Mouse (Mus musculus) heart, adult 2 months (tissue): ENCODE measurements around the gene Ruvbl2. TPM values are rescaled to one million over a fixed set of nuclear protein-coding genes. Genes with fewer than 3 reads are reported as not detected.
A peak's percentile ranks its signal among the peaks of the same experiment; 100 is the strongest.
"Not testable (repeated sequence)": the region's sequence is repeated elsewhere in the genome, so short reads cannot be mapped to it uniquely, and the experiment has no call there.

ENCODE experiments used
- DNase-seq, 2 experiments: peaks; one replicate each; pipeline ENCODE4 v3.0.0; 2021
- H3K27ac ChIP-seq: fragments of 200-600 bp; 2 replicates; pipeline ENCODE4 v1.8.1; 2022
- H3K27me3 ChIP-seq: fragments of 200-500 bp; 2 replicates; pipeline ENCODE4 v1.6.1; 2012; ENCODE audit warnings: mild to moderate bottlenecking, low read length, inconsistent platforms, mixed read lengths; ENCODE audit not compliant: control insufficient read depth, insufficient read depth
- H3K36me3 ChIP-seq: fragments of 200-500 bp; 2 replicates; pipeline ENCODE4 v1.6.1; 2012; ENCODE audit warnings: low read length, inconsistent platforms; ENCODE audit not compliant: control insufficient read depth, insufficient read depth
- H3K4me1 ChIP-seq: fragments of 200-500 bp; 2 replicates; pipeline ENCODE4 v1.6.1; 2011; ENCODE audit warnings: low read length; ENCODE audit not compliant: control insufficient read depth, insufficient read depth
- H3K4me3 ChIP-seq: fragments of 200-600 bp; 2 replicates; pipeline ENCODE4 v1.8.1; 2022
- H3K79me2 ChIP-seq: fragments of 200-500 bp; replicated peaks from 2 replicates; pipeline ENCODE4 v1.6.1; 2012; ENCODE audit warnings: mild to moderate bottlenecking, inconsistent platforms, low read length, moderate library complexity, mixed read lengths; ENCODE audit not compliant: control insufficient read depth, insufficient read depth
- H3K9ac ChIP-seq: fragments of 200-500 bp; 2 replicates; pipeline ENCODE4 v1.6.1; 2012; ENCODE audit warnings: low read depth, mild to moderate bottlenecking, control low read depth, inconsistent platforms, low read length, mixed read lengths
- CTCF ChIP-seq: fragments of 200-600 bp; IDR thresholded peaks from 2 replicates; pipeline ENCODE4 v1.8.1; 2022; ENCODE audit warnings: antibody characterized with exemption, mild to moderate bottlenecking, moderate library complexity
- EP300 ChIP-seq: fragments of 200-500 bp; IDR thresholded peaks from 2 replicates; pipeline ENCODE4 v1.6.1; 2011; ENCODE audit warnings: low read depth, low read length, control low read depth; ENCODE audit not compliant: insufficient read depth
- POLR2A ChIP-seq: fragments of 200-500 bp; IDR thresholded peaks from 2 replicates; pipeline ENCODE4 v1.6.1; 2011; ENCODE audit warnings: mild to moderate bottlenecking, low read depth, low read length, control low read depth; ENCODE audit not compliant: insufficient read depth
- WGBS: fragments of 180-500 bp; shearing (Covaris S2); methylation state at CpG from one replicate; pipeline ENCODE4 v1.1.7; 2018; 5-methylcytosine and 5-hydroxymethylcytosine counted together
- intact Hi-C: fragments of 180-260 bp; cut with DNase I; formaldehyde crosslinking; loops from one replicate; pipeline ENCODE4 v1.15.1; 2025
- polyA plus RNA-seq: library from polyadenylated mRNA; depleted of rRNA; stranded (reverse); fragments of >200 nt; gene quantifications from 2 replicates; pipeline ENCODE4 v1.2.3, GENCODE M21; 2012
- total RNA-seq, 2 experiments: library from RNA; stranded (reverse); gene quantifications; 2 replicates each; pipeline ENCODE4 v1.2.3; 2021

Ruvbl2 gene
- total and polyA plus RNA-seq, 3 experiments, result 26.5 to 32.7 (median 26.9) TPM

- H3K27ac ChIP-seq, result no peak overlapping the region
- H3K36me3 ChIP-seq, result peaks cover 14% of the 10 kb centered on the region
- intact Hi-C loops, result loop anchor here (5.0 kb wide), 1 partner anchor 94 kb away; no protein-coding TSS in a partner anchor
- H3K27me3 ChIP-seq, result no peaks in the 10 kb centered on the region
- no peak for DNase-seq
- peaks cover 7% of the 10 kb centered on the region for H3K4me1 ChIP-seq
- no peak for TF ChIP-seq EP300
- no peak for TF ChIP-seq POLR2A
- no peak for TF ChIP-seq CTCF
- WGBS, result 78% methylated on average over 2 of the region's 2 CpGs
- H3K9ac ChIP-seq, result no peak overlapping the region
- H3K79me2 ChIP-seq, result peaks cover 8% of the 10 kb centered on the region
- H3K4me3 ChIP-seq, result no peak overlapping the region
These were observed 41.1 kb downstream of the Ruvbl2 start for GRCm38 (mm10) chr7:45396787-45397186.

GRCm38 (mm10) chr7:45396337-45396775 is 41.5 kb downstream of the Ruvbl2 start:
- intact Hi-C loops, result loop anchor here (5.0 kb wide), 1 partner anchor 94 kb away; no protein-coding TSS in a partner anchor
- peaks cover 14% of the 10 kb centered on the region for H3K36me3 ChIP-seq
- not testable (repeated sequence) for H3K79me2 ChIP-seq, DNase-seq, H3K9ac ChIP-seq, H3K4me1 ChIP-seq, H3K27me3 ChIP-seq
- 0% methylated on average over 3 of the region's 3 CpGs for WGBS
- peak; percentile 67 for TF ChIP-seq CTCF
- H3K4me3 ChIP-seq, result peak overlapping the region; percentile 62
- peak overlapping the region; percentile 85 for H3K27ac ChIP-seq

- Histone ChIP-seq H3K27ac (peak within 1 kb of the TSS; percentile 94), H3K27me3 (no peaks in the 10 kb centered on the region), H3K4me3 (peak within 1 kb of the TSS; percentile 88), H3K9ac (peak within 1 kb of the TSS; percentile 74), H3K36me3 (peaks cover 15% of the 10 kb centered on the region), H3K79me2 (peaks cover 8% of the 10 kb centered on the region), H3K4me1 (peaks cover 7% of the 10 kb centered on the region)
- DNase-seq, result peak; percentile 98 to 100
- WGBS, result under 1% methylated on average over 60 of the region's 60 CpGs
- TF ChIP-seq CTCF (no peak), POLR2A (peak; percentile 89), EP300 (peak; percentile 94)
- intact Hi-C loops, result loop anchor here (5.0 kb wide), 1 partner anchor 93 kb away; no protein-coding TSS in a partner anchor
These were observed 42.1 kb downstream of the Ruvbl2 start, which contains the start of gene Snrnp70 for GRCm38 (mm10) chr7:45395578-45396336. Snrnp70 (minus strand) TSS chr7:45395742.

GRCm38 (mm10) chr7:45395129-45395541 is 42.8 kb downstream of the Ruvbl2 start:
- Histone ChIP-seq H3K27me3 (no peaks in the 10 kb centered on the region), H3K4me3 (peak overlapping the region; percentile 88), H3K9ac (peak overlapping the region; percentile 74), H3K4me1 (peaks cover 7% of the 10 kb centered on the region), H3K36me3 (peaks cover 21% of the 10 kb centered on the region), H3K27ac (peak overlapping the region; percentile 94), H3K79me2 (peaks cover 8% of the 10 kb centered on the region)
- TF ChIP-seq CTCF, result no peak
- TF ChIP-seq POLR2A, result no peak
- TF ChIP-seq EP300, result no peak
- intact Hi-C loops, result loop anchor here (5.0 kb wide), 1 partner anchor 93 kb away; no protein-coding TSS in a partner anchor
- 0% methylated on average over 19 of the region's 20 CpGs for WGBS
- no peak for DNase-seq

GRCm38 (mm10) chr7:45386077-45386476 is 51.8 kb downstream of the Ruvbl2 start:
- Histone ChIP-seq H3K4me1 (no peaks in the 10 kb centered on the region), H3K27ac (no peak overlapping the region), H3K9ac (no peak overlapping the region), H3K27me3 (no peaks in the 10 kb centered on the region), H3K4me3 (no peak overlapping the region), H3K79me2 (no peaks in the 10 kb centered on the region), H3K36me3 (peaks cover 29% of the 10 kb centered on the region)
- 95% methylated on average over 3 of the region's 3 CpGs for WGBS
- TF ChIP-seq EP300, result no peak
- peak; percentile 30; the same call in 1 of the 2 replicates for TF ChIP-seq CTCF
- TF ChIP-seq POLR2A, result no peak
- intact Hi-C loops, result no loop called here
- no peak for DNase-seq

- Histone ChIP-seq H3K4me3 (no peak overlapping the region), H3K79me2 (no peaks in the 10 kb centered on the region), H3K27ac (no peak overlapping the region), H3K4me1 (no peaks in the 10 kb centered on the region), H3K27me3 (no peaks in the 10 kb centered on the region), H3K36me3 (no peaks in the 10 kb centered on the region), H3K9ac (no peak overlapping the region)
- 73% methylated on average over 1 of the region's 1 CpGs for WGBS
- no peak for DNase-seq
- TF ChIP-seq EP300 (no peak), CTCF (no peak), POLR2A (no peak)
- intact Hi-C loops, result no loop called here
These were observed 61.8 kb downstream of the Ruvbl2 start for GRCm38 (mm10) chr7:45376057-45376456.
